Mouse (Mus musculus): ENCODE data around the gene Gk5. TPM values are rescaled to one million over a fixed set of nuclear protein-coding genes. Genes with fewer than 3 reads are reported as not detected.

Gene Gk5
- polyA plus RNA-seq, 1 experiment from 2014 or later, result 6.2 TPM

- no peak for ATAC-seq (ENCODE audit: insufficient number of reproducible peaks, low FRiP score, low TSS enrichment, low read depth)
- Histone ChIP-seq H3K4me1 (peaks cover 18% of the 10 kb centered on the region), H3K9me3 (no peaks in the 10 kb centered on the region), H3K4me2 (peak overlapping the region; percentile 91; the same call in 1 of the 2 replicates), H3K9ac (no peak overlapping the region), H3K27ac (no peak overlapping the region), H3K27me3 (no peaks in the 10 kb centered on the region), H3K4me3 (peak overlapping the region; percentile 87), H3K36me3 (no peaks in the 10 kb centered on the region)
- WGBS, result 65% methylated on average over 9 of the region's 9 CpGs
These were observed 78.6 kb downstream of the Gk5 start for GRCm38 (mm10) chr9:96197806-96198205.

GRCm38 (mm10) chr9:96203663-96204062 lies 84.5 kb downstream of the Gk5 start:
- no peak overlapping the region for H3K4me2 ChIP-seq
- no peaks in the 10 kb centered on the region for H3K27me3 ChIP-seq
- no peaks in the 10 kb centered on the region for H3K4me1 ChIP-seq
- no peak overlapping the region for H3K4me3 ChIP-seq
- WGBS, result 64% methylated on average over 3 of the region's 3 CpGs
- ATAC-seq (ENCODE audit: insufficient number of reproducible peaks, low FRiP score, low TSS enrichment, low read depth), result no peak
- peaks cover 10% of the 10 kb centered on the region; the same call in 1 of the 2 replicates for H3K36me3 ChIP-seq
- H3K9me3 ChIP-seq, result no peaks in the 10 kb centered on the region
- no peak overlapping the region for H3K9ac ChIP-seq
- H3K27ac ChIP-seq, result no peak overlapping the region

GRCm38 (mm10) chr9:96207428-96207827 lies 88.3 kb downstream of the Gk5 start:
- H3K27me3 ChIP-seq, result no peaks in the 10 kb centered on the region
- H3K4me2 ChIP-seq, result no peak overlapping the region
- H3K9ac ChIP-seq, result no peak overlapping the region
- 93% methylated on average over 3 of the region's 3 CpGs for WGBS
- H3K4me3 ChIP-seq, result no peak overlapping the region
- no peak for ATAC-seq (ENCODE audit: insufficient number of reproducible peaks, low FRiP score, low TSS enrichment, low read depth)
- no peaks in the 10 kb centered on the region for H3K9me3 ChIP-seq
- H3K4me1 ChIP-seq, result no peaks in the 10 kb centered on the region
- H3K27ac ChIP-seq, result no peak overlapping the region
- peaks cover 10% of the 10 kb centered on the region; the same call in 1 of the 2 replicates for H3K36me3 ChIP-seq

GRCm38 (mm10) chr9:96213036-96213645 lies 94.0 kb downstream of the Gk5 start:
- H3K9ac ChIP-seq, result no peak overlapping the region
- H3K27ac ChIP-seq, result no peak overlapping the region
- 84% methylated on average over 3 of the region's 3 CpGs for WGBS
- no peaks in the 10 kb centered on the region for H3K27me3 ChIP-seq
- H3K4me2 ChIP-seq, result no peak overlapping the region
- ATAC-seq (ENCODE audit: insufficient number of reproducible peaks, low FRiP score, low TSS enrichment, low read depth), result no peak
- H3K4me1 ChIP-seq, result no peaks in the 10 kb centered on the region
- H3K9me3 ChIP-seq, result no peaks in the 10 kb centered on the region
- 0 out of 2 replicates have a peak, but pooled peaks cover 2% of the 10 kb centered on the region for H3K36me3 ChIP-seq
- no peak overlapping the region for H3K4me3 ChIP-seq

GRCm38 (mm10) chr9:96214171-96214570 lies 95.0 kb downstream of the Gk5 start:
- Histone ChIP-seq H3K4me2 (no peak overlapping the region), H3K27ac (no peak overlapping the region), H3K9me3 (no peaks in the 10 kb centered on the region), H3K4me3 (no peak overlapping the region), H3K27me3 (no peaks in the 10 kb centered on the region), H3K9ac (no peak overlapping the region), H3K36me3 (0 out of 2 replicates have a peak, but pooled peaks cover 2% of the 10 kb centered on the region), H3K4me1 (no peaks in the 10 kb centered on the region)
- 85% methylated on average over 2 of the region's 2 CpGs for WGBS
- no peak for ATAC-seq (ENCODE audit: insufficient number of reproducible peaks, low FRiP score, low TSS enrichment, low read depth)

GRCm38 (mm10) chr9:96217299-96217698 lies 98.1 kb downstream of the Gk5 start:
- no peaks in the 10 kb centered on the region for H3K9me3 ChIP-seq
- no peak overlapping the region for H3K4me3 ChIP-seq
- no peak overlapping the region for H3K27ac ChIP-seq
- H3K4me1 ChIP-seq, result no peaks in the 10 kb centered on the region
- H3K36me3 ChIP-seq, result 0 out of 2 replicates have a peak, but pooled peaks cover 2% of the 10 kb centered on the region
- H3K4me2 ChIP-seq, result no peak overlapping the region
- 96% methylated on average over 1 of the region's 1 CpGs for WGBS
- no peaks in the 10 kb centered on the region for H3K27me3 ChIP-seq
- H3K9ac ChIP-seq, result no peak overlapping the region
- ATAC-seq (ENCODE audit: insufficient number of reproducible peaks, low FRiP score, low TSS enrichment, low read depth), result no peak

- Histone ChIP-seq H3K4me1 (no peaks in the 10 kb centered on the region), H3K9me3 (no peaks in the 10 kb centered on the region), H3K27me3 (no peaks in the 10 kb centered on the region), H3K36me3 (0 out of 2 replicates have a peak, but pooled peaks cover 2% of the 10 kb centered on the region), H3K4me3 (no peak overlapping the region), H3K4me2 (no peak overlapping the region), H3K9ac (no peak overlapping the region), H3K27ac (no peak overlapping the region)
- no peak for ATAC-seq (ENCODE audit: insufficient number of reproducible peaks, low FRiP score, low TSS enrichment, low read depth)
These were observed 98.6 kb downstream of the Gk5 start for GRCm38 (mm10) chr9:96217799-96218198.

GRCm38 (mm10) chr9:96219114-96219669 lies 100.0 kb downstream of the Gk5 start:
- WGBS, result 72% methylated on average over 2 of the region's 2 CpGs
- Histone ChIP-seq H3K4me1 (no peaks in the 10 kb centered on the region), H3K27me3 (no peaks in the 10 kb centered on the region), H3K9me3 (no peaks in the 10 kb centered on the region), H3K9ac (no peak overlapping the region), H3K4me3 (no peak overlapping the region), H3K27ac (no peak overlapping the region), H3K36me3 (0 out of 2 replicates have a peak, but pooled peaks cover 2% of the 10 kb centered on the region), H3K4me2 (no peak overlapping the region)
- ATAC-seq (ENCODE audit: insufficient number of reproducible peaks, low FRiP score, low TSS enrichment, low read depth), result no peak

- H3K36me3 ChIP-seq, result no peaks in the 10 kb centered on the region
- H3K27me3 ChIP-seq, result no peaks in the 10 kb centered on the region
- no peaks in the 10 kb centered on the region for H3K9me3 ChIP-seq
- H3K4me1 ChIP-seq, result no peaks in the 10 kb centered on the region
- no peak overlapping the region for H3K4me3 ChIP-seq
- no peak overlapping the region for H3K4me2 ChIP-seq
- ATAC-seq (ENCODE audit: insufficient number of reproducible peaks, low FRiP score, low TSS enrichment, low read depth), result no peak
- H3K27ac ChIP-seq, result no peak overlapping the region
- no peak overlapping the region for H3K9ac ChIP-seq
These were observed 101.3 kb downstream of the Gk5 start for GRCm38 (mm10) chr9:96220419-96220818.

GRCm38 (mm10) chr9:96223302-96223701 lies 104.1 kb downstream of the Gk5 start:
- Histone ChIP-seq H3K4me1 (no peaks in the 10 kb centered on the region), H3K4me2 (no peak overlapping the region), H3K36me3 (no peaks in the 10 kb centered on the region), H3K27me3 (no peaks in the 10 kb centered on the region), H3K9ac (no peak overlapping the region), H3K4me3 (no peak overlapping the region), H3K9me3 (no peaks in the 10 kb centered on the region), H3K27ac (no peak overlapping the region)
- no peak for ATAC-seq (ENCODE audit: insufficient number of reproducible peaks, low FRiP score, low TSS enrichment, low read depth)
- 50% methylated on average over 2 of the region's 2 CpGs for WGBS

GRCm38 (mm10) chr9:96228285-96228684 lies 109.1 kb downstream of the Gk5 start:
- H3K36me3 ChIP-seq, result no peaks in the 10 kb centered on the region
- no peak overlapping the region for H3K4me3 ChIP-seq
- no peaks in the 10 kb centered on the region for H3K27me3 ChIP-seq
- H3K4me1 ChIP-seq, result no peaks in the 10 kb centered on the region
- no peak overlapping the region for H3K27ac ChIP-seq
- no peak overlapping the region for H3K4me2 ChIP-seq
- H3K9me3 ChIP-seq, result no peaks in the 10 kb centered on the region
- no peak overlapping the region for H3K9ac ChIP-seq
- no peak for ATAC-seq (ENCODE audit: insufficient number of reproducible peaks, low FRiP score, low TSS enrichment, low read depth)

- Histone ChIP-seq H3K4me1 (no peaks in the 10 kb centered on the region), H3K9me3 (no peaks in the 10 kb centered on the region), H3K27me3 (no peaks in the 10 kb centered on the region), H3K36me3 (no peaks in the 10 kb centered on the region), H3K27ac (no peak overlapping the region), H3K9ac (no peak overlapping the region), H3K4me3 (no peak overlapping the region), H3K4me2 (no peak overlapping the region)
- ATAC-seq (ENCODE audit: insufficient number of reproducible peaks, low FRiP score, low TSS enrichment, low read depth), result no peak
- 47% methylated on average over 2 of the region's 2 CpGs for WGBS
These were observed 111.1 kb downstream of the Gk5 start for GRCm38 (mm10) chr9:96230271-96230670.
